Mouse (Mus musculus) neural tube, embryonic 13.5 days (tissue): ENCODE data around the gene Oma1. TPM values are rescaled to one million over a fixed set of nuclear protein-coding genes. Genes with fewer than 3 reads are reported as not detected.

Source experiments
- ATAC-seq: fragments of 200-750 bp; cut with Nextera tagmentation; 2 replicates; pipeline ENCODE4 v1.8.0; 2017; ENCODE audit warnings: low read depth, mild to moderate bottlenecking, moderate TSS enrichment, moderate library complexity
- H3K27ac ChIP-seq: fragments of 300-500 bp; sonication (generic); replicated peaks from 2 replicates; pipeline ENCODE4 v1.5.1; 2015; ENCODE audit warnings: moderate library complexity, mild to moderate bottlenecking, inconsistent platforms
- H3K27me3 ChIP-seq: fragments of 300-500 bp; sonication (generic); 2 replicates; pipeline ENCODE4 v1.6.1; 2015; ENCODE audit warnings: mild to moderate bottlenecking, inconsistent platforms
- H3K36me3 ChIP-seq: fragments of 300-500 bp; sonication (generic); 2 replicates; pipeline ENCODE4 v1.6.1; 2015; ENCODE audit warnings: mild to moderate bottlenecking, inconsistent platforms
- H3K4me1 ChIP-seq: fragments of 300-500 bp; sonication (generic); replicated peaks from 2 replicates; pipeline ENCODE4 v1.6.1; 2015; ENCODE audit warnings: inconsistent platforms
- H3K4me2 ChIP-seq: fragments of 300-500 bp; sonication (generic); 2 replicates; pipeline ENCODE4 v1.6.1; 2015; ENCODE audit warnings: inconsistent platforms, mild to moderate bottlenecking, moderate library complexity
- H3K4me3 ChIP-seq: fragments of 300-500 bp; sonication (generic); 2 replicates; pipeline ENCODE4 v1.5.1; 2015; ENCODE audit warnings: mild to moderate bottlenecking, inconsistent platforms
- H3K9ac ChIP-seq: fragments of 300-500 bp; sonication (generic); 2 replicates; pipeline ENCODE4 v1.6.1; 2015; ENCODE audit warnings: moderate library complexity, mild to moderate bottlenecking, inconsistent platforms
- H3K9me3 ChIP-seq: fragments of 300-500 bp; sonication (generic); 2 replicates; pipeline ENCODE4 v1.6.1; 2016; ENCODE audit warnings: inconsistent platforms
- WGBS: fragments of 180-500 bp; shearing (Covaris S2); methylation state at CpG from one replicate; pipeline ENCODE4 v1.1.7; 2015; 5-methylcytosine and 5-hydroxymethylcytosine counted together
- polyA plus RNA-seq: library from polyadenylated mRNA; unstranded; fragments of >200 nt; fragmentation: Nextera tagmentation; extraction: Ambion mirVana; gene quantifications from 2 replicates; pipeline ENCODE4 v1.2.1, GENCODE M21; 2015

The Oma1 gene
- polyA plus RNA-seq, 1 experiment from 2014 or later: 9.8 TPM

DNA sequence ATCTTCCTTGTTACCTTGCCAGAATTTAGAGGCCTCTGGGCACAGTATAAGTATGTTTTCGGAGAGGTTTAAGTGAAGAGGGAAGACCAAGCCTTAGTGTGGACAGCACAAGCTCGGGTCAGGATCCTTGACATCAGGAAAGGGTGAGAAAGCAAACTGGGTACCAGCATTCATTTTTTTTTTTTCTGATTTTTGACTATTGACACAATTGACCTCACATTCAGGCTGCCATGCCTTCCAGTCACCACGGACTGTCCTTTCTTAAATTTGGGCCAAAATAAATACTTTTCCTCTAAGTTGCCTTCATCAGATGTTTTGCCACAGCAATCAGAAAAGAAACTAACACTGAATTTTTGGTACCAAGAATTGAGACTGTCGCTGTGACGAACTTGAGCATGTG is 68.6 kb downstream of the Oma1 start:
- Histone ChIP-seq H3K9ac (no peak overlapping the region), H3K9me3 (no peaks in the 10 kb centered on the region), H3K27me3 (no peaks in the 10 kb centered on the region), H3K36me3 (no peaks in the 10 kb centered on the region), H3K4me3 (no peak overlapping the region), H3K27ac (no peak overlapping the region), H3K4me2 (no peak overlapping the region), H3K4me1 (no peaks in the 10 kb centered on the region)
- 90% methylated on average over 5 of the region's 5 CpGs for WGBS
- ATAC-seq: no peak

DNA sequence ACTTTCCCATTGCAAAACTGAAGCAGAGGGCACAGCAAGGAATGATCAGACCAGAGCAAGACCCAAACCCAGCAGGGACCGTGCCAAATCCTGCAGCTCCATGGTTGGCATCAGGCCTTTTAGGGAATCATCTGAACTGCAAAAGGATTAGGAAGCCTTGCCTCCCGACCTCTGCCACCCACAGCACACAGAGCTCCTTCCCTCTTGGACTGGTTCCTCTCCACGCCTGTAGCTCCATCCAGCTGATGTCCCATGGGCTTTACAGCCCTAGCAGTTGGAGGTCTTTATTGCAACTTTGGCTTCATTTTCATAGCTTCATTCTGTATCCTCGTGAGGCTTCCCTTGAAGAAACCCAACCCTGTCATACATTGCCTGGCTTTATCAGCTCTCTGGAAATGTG is 71.4 kb downstream of the Oma1 start:
- Histone ChIP-seq H3K9ac (no peak overlapping the region), H3K4me1 (peaks cover 6% of the 10 kb centered on the region; the same call in 1 of the 2 replicates), H3K9me3 (no peaks in the 10 kb centered on the region), H3K4me3 (no peak overlapping the region), H3K27me3 (no peaks in the 10 kb centered on the region), H3K27ac (no peak overlapping the region), H3K4me2 (no peak overlapping the region), H3K36me3 (no peaks in the 10 kb centered on the region)
- 75% methylated on average over 4 of the region's 4 CpGs for WGBS
- no peak for ATAC-seq

- no peak for ATAC-seq
- Histone ChIP-seq H3K27ac (no peak overlapping the region), H3K9ac (no peak overlapping the region), H3K9me3 (no peaks in the 10 kb centered on the region), H3K36me3 (no peaks in the 10 kb centered on the region), H3K27me3 (no peaks in the 10 kb centered on the region), H3K4me1 (peaks cover 7% of the 10 kb centered on the region; the same call in 1 of the 2 replicates), H3K4me2 (no peak overlapping the region), H3K4me3 (no peak overlapping the region)
- WGBS: 79% methylated on average over 4 of the region's 4 CpGs
Measured at GRCm38 (mm10) chr4:103385835-103386787, 72.5 kb downstream of the Oma1 start.

GRCm38 (mm10) chr4:103387292-103387691 is 73.7 kb downstream of the Oma1 start:
- no peak overlapping the region for H3K9ac ChIP-seq

GRCm38 (mm10) chr4:103388530-103389178 is 75.0 kb downstream of the Oma1 start:
- Histone ChIP-seq H3K9me3 (no peaks in the 10 kb centered on the region), H3K9ac (no peak overlapping the region), H3K4me2 (no peak overlapping the region), H3K4me3 (no peak overlapping the region), H3K4me1 (peaks cover 7% of the 10 kb centered on the region; the same call in 1 of the 2 replicates), H3K27ac (no peak overlapping the region), H3K36me3 (no peaks in the 10 kb centered on the region), H3K27me3 (no peaks in the 10 kb centered on the region)
- ATAC-seq: no peak
- 80% methylated on average over 8 of the region's 8 CpGs for WGBS

More at GRCm38 (mm10) chr4:103387292-103387691, 73.7 kb downstream of the Oma1 start:
- peaks cover 7% of the 10 kb centered on the region; the same call in 1 of the 2 replicates for H3K4me1 ChIP-seq
- H3K36me3 ChIP-seq: no peaks in the 10 kb centered on the region
- no peaks in the 10 kb centered on the region for H3K9me3 ChIP-seq
- no peaks in the 10 kb centered on the region for H3K27me3 ChIP-seq
- H3K4me2 ChIP-seq: no peak overlapping the region
- H3K27ac ChIP-seq: no peak overlapping the region
- no peak for ATAC-seq
- H3K4me3 ChIP-seq: no peak overlapping the region
- WGBS: 75% methylated on average over 3 of the region's 3 CpGs

DNA sequence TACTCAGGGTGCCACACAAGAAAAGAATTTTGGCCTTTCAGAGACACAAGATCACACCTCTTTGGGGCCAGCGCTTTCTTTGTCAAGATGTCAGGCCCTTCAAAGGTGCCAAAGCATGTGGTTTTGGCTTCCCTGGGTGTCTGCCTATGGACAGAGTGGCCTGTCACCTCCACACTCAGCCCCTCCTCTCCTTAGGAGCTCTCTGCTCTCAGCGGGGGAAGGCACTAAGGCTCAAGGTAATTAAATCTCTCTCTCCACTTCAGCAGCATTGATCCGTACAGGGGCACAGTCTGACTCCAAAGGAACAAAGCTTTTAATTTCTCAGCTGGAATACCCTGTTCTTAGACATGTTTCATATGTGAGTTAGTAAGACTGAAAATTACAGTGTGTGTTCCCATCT is 76.0 kb downstream of the Oma1 start:
- no peak overlapping the region for H3K4me2 ChIP-seq
- no peak overlapping the region for H3K4me3 ChIP-seq
- WGBS: 34% methylated on average over 3 of the region's 3 CpGs
- no peak overlapping the region for H3K9ac ChIP-seq
- no peak for ATAC-seq
- H3K36me3 ChIP-seq: no peaks in the 10 kb centered on the region
- no peak overlapping the region for H3K27ac ChIP-seq
- peaks cover 7% of the 10 kb centered on the region; the same call in 1 of the 2 replicates for H3K4me1 ChIP-seq
- no peaks in the 10 kb centered on the region for H3K27me3 ChIP-seq
- no peaks in the 10 kb centered on the region for H3K9me3 ChIP-seq

DNA sequence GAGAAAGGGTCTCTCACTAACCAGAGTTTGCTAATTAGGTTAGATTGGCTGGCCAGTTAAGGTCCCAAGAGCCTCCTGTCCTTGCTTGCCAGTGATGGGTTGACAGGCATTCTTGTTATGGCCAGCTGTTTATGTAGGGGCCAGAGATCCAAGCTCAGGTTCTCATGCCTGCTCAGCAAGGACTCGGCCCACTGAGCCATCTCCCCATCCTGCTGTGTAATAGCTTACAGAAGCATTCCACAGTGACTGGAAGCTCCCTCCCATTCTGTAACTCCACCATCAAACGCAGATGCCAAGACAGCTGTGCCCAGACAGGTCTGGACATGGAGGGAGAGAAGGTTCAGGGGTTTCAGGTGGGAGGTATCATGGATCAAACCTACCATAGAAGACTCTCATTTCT is 76.9 kb downstream of the Oma1 start:
- ATAC-seq: no peak
- H3K27ac ChIP-seq: no peak overlapping the region
- H3K27me3 ChIP-seq: no peaks in the 10 kb centered on the region
- H3K9ac ChIP-seq: no peak overlapping the region
- no peak overlapping the region for H3K4me2 ChIP-seq
- H3K36me3 ChIP-seq: no peaks in the 10 kb centered on the region
- no peaks in the 10 kb centered on the region for H3K9me3 ChIP-seq
- no peak overlapping the region for H3K4me3 ChIP-seq
- 86% methylated on average over 2 of the region's 2 CpGs for WGBS
- peaks cover 7% of the 10 kb centered on the region; the same call in 1 of the 2 replicates for H3K4me1 ChIP-seq

DNA sequence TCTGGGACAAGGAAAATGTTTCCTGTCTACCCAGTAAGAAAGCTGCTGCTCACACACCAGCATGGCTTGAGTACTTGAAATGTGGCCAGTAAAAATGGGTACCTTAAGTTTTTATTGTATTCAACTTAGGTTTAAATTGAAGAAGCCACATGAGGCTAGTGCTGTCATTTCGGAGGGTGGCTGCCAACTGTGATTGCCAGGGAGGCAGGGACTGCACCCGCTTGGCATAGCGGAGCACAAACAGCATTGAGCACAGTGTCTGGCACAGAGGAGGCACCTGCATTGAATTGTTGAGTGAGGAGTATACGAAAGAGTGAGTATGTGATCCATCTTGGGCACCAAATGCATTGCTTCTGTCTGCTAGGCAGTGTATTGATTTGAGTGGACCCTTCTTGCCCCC is 81.5 kb downstream of the Oma1 start:
- 92% methylated on average over 4 of the region's 4 CpGs for WGBS

DNA sequence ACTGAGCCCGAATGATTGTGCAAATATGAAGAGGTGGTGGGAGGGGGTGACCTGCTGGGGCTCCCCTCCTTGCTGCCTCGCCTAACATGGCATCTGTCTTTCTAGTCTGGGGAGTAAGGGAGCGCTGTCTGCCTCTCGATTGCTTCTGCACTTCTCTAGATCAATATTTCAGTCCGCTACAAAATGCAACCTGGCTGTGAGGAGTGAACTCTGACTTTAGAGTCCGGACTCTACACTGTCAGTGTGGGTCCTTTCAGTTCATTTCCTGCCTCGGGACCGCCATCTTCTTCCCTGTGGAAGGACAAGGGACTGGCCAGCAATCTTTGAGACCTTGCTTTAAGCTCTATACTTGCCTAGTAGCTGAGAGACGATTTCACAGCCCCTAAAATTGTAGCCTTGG is 82.3 kb downstream of the Oma1 start:
- no peak for ATAC-seq

More for the DNA sequence above, 81.5 kb downstream of the Oma1 start:
- no peak overlapping the region for H3K9ac ChIP-seq
- no peaks in the 10 kb centered on the region for H3K27me3 ChIP-seq
- no peak overlapping the region for H3K27ac ChIP-seq
- no peaks in the 10 kb centered on the region for H3K9me3 ChIP-seq
- ATAC-seq: no peak
- H3K4me2 ChIP-seq: no peak overlapping the region
- H3K36me3 ChIP-seq: no peaks in the 10 kb centered on the region
- H3K4me1 ChIP-seq: peaks cover under 1% of the 10 kb centered on the region; the same call in 1 of the 2 replicates
- H3K4me3 ChIP-seq: no peak overlapping the region

GRCm38 (mm10) chr4:103396876-103397275 is 83.3 kb downstream of the Oma1 start:
- H3K4me3 ChIP-seq: no peak overlapping the region
- H3K27me3 ChIP-seq: no peaks in the 10 kb centered on the region
- ATAC-seq: no peak
- 89% methylated on average over 4 of the region's 4 CpGs for WGBS
- H3K36me3 ChIP-seq: no peaks in the 10 kb centered on the region
- H3K4me2 ChIP-seq: no peak overlapping the region
- no peaks in the 10 kb centered on the region for H3K9me3 ChIP-seq
- H3K9ac ChIP-seq: no peak overlapping the region
- H3K4me1 ChIP-seq: no peaks in the 10 kb centered on the region
- H3K27ac ChIP-seq: no peak overlapping the region

More for the DNA sequence above, 82.3 kb downstream of the Oma1 start:
- 87% methylated on average over 9 of the region's 9 CpGs for WGBS
- no peak overlapping the region for H3K4me2 ChIP-seq
- no peaks in the 10 kb centered on the region for H3K27me3 ChIP-seq
- no peaks in the 10 kb centered on the region for H3K9me3 ChIP-seq
- no peaks in the 10 kb centered on the region for H3K4me1 ChIP-seq
- no peak overlapping the region for H3K4me3 ChIP-seq
- H3K36me3 ChIP-seq: no peaks in the 10 kb centered on the region
- no peak overlapping the region for H3K27ac ChIP-seq
- no peak overlapping the region for H3K9ac ChIP-seq

- no peak overlapping the region for H3K27ac ChIP-seq
- no peaks in the 10 kb centered on the region for H3K9me3 ChIP-seq
- ATAC-seq: no peak
- H3K4me2 ChIP-seq: no peak overlapping the region
- 58% methylated on average over 4 of the region's 4 CpGs for WGBS
- no peaks in the 10 kb centered on the region for H3K4me1 ChIP-seq
- H3K27me3 ChIP-seq: no peaks in the 10 kb centered on the region
- H3K36me3 ChIP-seq: no peaks in the 10 kb centered on the region
- no peak overlapping the region for H3K4me3 ChIP-seq
- H3K9ac ChIP-seq: no peak overlapping the region
Measured at GRCm38 (mm10) chr4:103402581-103402980, 89.0 kb downstream of the Oma1 start.

DNA sequence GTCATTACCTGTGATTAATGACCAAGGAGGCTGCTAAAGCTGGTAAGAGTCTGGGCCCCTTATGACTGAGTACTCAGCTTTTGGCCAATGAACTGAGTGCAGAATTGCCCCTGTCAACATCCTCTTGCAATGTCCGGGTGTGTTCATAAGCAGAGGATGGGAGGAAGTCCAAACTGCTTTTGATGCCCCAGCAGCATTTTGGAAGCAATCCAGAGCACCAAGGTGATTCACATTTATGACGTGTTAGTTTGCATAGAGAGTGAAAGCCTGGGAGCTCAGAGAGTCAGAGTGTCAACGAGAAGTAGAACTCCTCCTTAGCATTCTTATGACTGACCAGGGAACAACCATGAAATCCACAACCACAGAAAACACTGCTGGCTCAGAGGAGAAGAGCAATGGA is 91.7 kb downstream of the Oma1 start:
- Histone ChIP-seq H3K36me3 (no peaks in the 10 kb centered on the region), H3K4me2 (no peak overlapping the region), H3K4me3 (no peak overlapping the region), H3K4me1 (no peaks in the 10 kb centered on the region), H3K27me3 (no peaks in the 10 kb centered on the region), H3K27ac (no peak overlapping the region), H3K9me3 (no peaks in the 10 kb centered on the region), H3K9ac (no peak overlapping the region)
- ATAC-seq: no peak
- 71% methylated on average over 3 of the region's 3 CpGs for WGBS
